Mouse (Mus musculus): ENCODE data around the gene Arhgef15.

DNA sequence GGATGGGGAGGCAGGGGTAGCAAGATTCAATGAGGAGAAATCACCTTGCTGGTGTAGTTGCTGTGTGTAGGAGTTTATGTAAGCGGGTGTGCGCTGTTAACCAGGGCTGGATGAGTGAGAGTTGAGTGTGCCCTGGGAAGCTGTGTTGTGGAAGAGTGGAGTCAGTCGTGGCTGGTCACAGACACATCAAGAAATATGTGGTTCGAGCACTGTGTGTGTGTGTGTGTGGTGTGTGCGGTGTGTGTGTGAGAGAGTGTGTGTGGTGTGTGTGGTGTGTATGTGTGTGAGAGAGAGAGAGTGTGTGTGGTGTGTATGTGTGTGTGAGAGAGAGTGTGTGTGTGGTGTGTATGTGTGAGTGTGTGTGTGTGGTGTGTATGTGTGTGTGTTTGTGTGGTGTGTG is 1.8 kb downstream of the Arhgef15 start:
- TF ChIP-seq CTCF (IDR thresholded peaks at IDR 0.05; ENCODE audit: low read depth, low read length) (no peak), POLR2A (IDR thresholded peaks at IDR 0.05; ENCODE audit: borderline replicate concordance, low read depth, low read length) (no peak)
